Mouse (Mus musculus): ENCODE measurements around the gene Cabp4. TPM values are rescaled to one million over a fixed set of nuclear protein-coding genes. Genes with fewer than 3 reads are reported as not detected.

Gene Cabp4
- total and polyA plus RNA-seq, 3 experiments: 2.8 to 11.8 (median 6.4) TPM

DNA sequence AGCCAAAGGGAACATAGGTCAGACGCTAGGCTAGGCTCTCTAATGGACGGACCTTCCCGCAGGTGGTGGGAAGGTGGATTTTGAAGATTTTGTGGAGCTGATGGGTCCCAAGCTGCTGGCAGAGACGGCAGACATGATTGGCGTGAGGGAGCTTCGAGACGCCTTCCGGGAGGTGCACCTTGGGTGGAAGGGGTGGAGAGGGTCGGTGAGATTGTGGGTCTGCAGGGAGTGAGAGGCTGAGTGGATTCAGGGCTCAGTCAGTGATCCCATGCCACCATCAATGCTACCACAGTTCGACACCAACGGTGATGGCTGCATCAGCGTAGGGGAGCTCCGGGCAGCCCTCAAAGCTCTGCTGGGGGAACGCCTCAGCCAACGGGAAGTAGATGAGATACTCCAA lies 57.7 kb downstream of the Cabp4 start:
- Histone ChIP-seq H3K4me2 (ENCODE audit: insufficient read depth, low read depth, poor library complexity, severe bottlenecking) (no peak overlapping the region), H3K79me2 (replicated peaks; ENCODE audit: control insufficient read depth, extremely low read depth, insufficient read depth, poor library complexity, severe bottlenecking) (no peaks in the 10 kb centered on the region), H3K9me3 (replicated peaks; ENCODE audit: low read length) (no peaks in the 10 kb centered on the region), H3K27me3 (replicated peaks) (peaks cover 65% of the 10 kb centered on the region), H3K9ac (ENCODE audit: insufficient read depth, low read depth) (no peak overlapping the region), H3K4me3 (replicated peaks in 1 of 3; ENCODE audit: low read depth in 2 of 3, low read length in 2 of 3, poor library complexity in 1 of 3) (no peak overlapping the region), H3K4me1 (ENCODE audit: control insufficient read depth in 1 of 2, insufficient read depth in 2 of 2) (no peaks in the 10 kb centered on the region), H3K36me3 (replicated peaks in 1 of 2; ENCODE audit: control insufficient read depth in 1 of 2, insufficient read depth in 1 of 2, low read length in 1 of 2) (no peaks in the 10 kb centered on the region), H3K27ac (ENCODE audit: insufficient read depth, low read depth) (no peak overlapping the region)
- in situ Hi-C loops (cut with MboI; ENCODE audit: low pct_ligation_motif_present, low pct_unique_long_range_greater_than_20kb, low sequenced_read_pairs): loop anchor here (5.0 kb wide), 2 partner anchors 34 to 69 kb away; no protein-coding TSS in a partner anchor
- dilution Hi-C loops (cut with MboI; ENCODE audit: extremely low pct_ligation_motif_present, extremely low pct_unique_long_range_greater_than_20kb, low sequenced_read_pairs): no loop called here
- no peak for DNase-seq (ENCODE audit: extremely low read depth)
- TF ChIP-seq HCFC1 (IDR thresholded peaks at IDR 0.05; ENCODE audit: low read depth, low read length): no peak
- TF ChIP-seq MAFK (IDR thresholded peaks at IDR 0.05; ENCODE audit: insufficient replicate concordance, low read length): no peak
- no peak for TF ChIP-seq IRF4 (IDR thresholded peaks at IDR 0.05; ENCODE audit: low read depth, low read length)
- TF ChIP-seq MAZ (IDR thresholded peaks at IDR 0.05; ENCODE audit: low read depth, low read length): no peak
- TF ChIP-seq CHD2 (IDR thresholded peaks at IDR 0.05; ENCODE audit: low read length): no peak
- no peak for TF ChIP-seq ZC3H11A (IDR thresholded peaks at IDR 0.05; ENCODE audit: low read depth, low read length)
- no peak for TF ChIP-seq MYC (IDR thresholded peaks at IDR 0.05; ENCODE audit: low read depth, low read length)
- TF ChIP-seq NRF1 (IDR thresholded peaks at IDR 0.05; ENCODE audit: low read depth, low read length): no peak
- no peak for TF ChIP-seq PAX5 (IDR thresholded peaks at IDR 0.05; ENCODE audit: low read length)
- TF ChIP-seq MXI1 (IDR thresholded peaks at IDR 0.05; ENCODE audit: low read depth, low read length): no peak
- TF ChIP-seq ZKSCAN1 (IDR thresholded peaks at IDR 0.05; ENCODE audit: borderline replicate concordance, low read depth, low read length): no peak
- TF ChIP-seq USF1 (IDR thresholded peaks at IDR 0.05; ENCODE audit: low read depth, low read length): no peak
- no peak for TF ChIP-seq ZMIZ1 (IDR thresholded peaks at IDR 0.05; ENCODE audit: low read depth, low read length)
- TF ChIP-seq BHLHE40 (IDR thresholded peaks at IDR 0.05; ENCODE audit: low read depth, low read length): no peak
- no peak for TF ChIP-seq UBTF (IDR thresholded peaks at IDR 0.05; ENCODE audit: low read depth, low read length)
- TF ChIP-seq ETS1 (conservative IDR thresholded peaks at IDR 0.05; ENCODE audit: low read depth, low read length): no peak
- no peak for TF ChIP-seq CTCF (conservative IDR thresholded peaks at IDR 0.05 in 1 of 2, IDR thresholded peaks at IDR 0.05 in 1 of 2; ENCODE audit: low read depth in 2 of 2, low read length in 2 of 2)

Other genes with a start within 250 kb of the Cabp4 start
Only the 20 nearest of the 33 such genes appear.
- 183 TPM in 2 replicates for gene Ndufv1, start 131.2 kb downstream of the Cabp4 start, total RNA-seq (2012; rRNA removed)
- 119 TPM in 2 replicates for gene Ndufv1, start 131.2 kb downstream of the Cabp4 start, total RNA-seq (2014; rRNA removed)
- gene Ndufv1, start 131.2 kb downstream of the Cabp4 start, polyA plus RNA-seq (2012; ENCODE audit: insufficient read length, low read depth): 133 and 136 TPM in 2 replicates
- 529 and 544 TPM in 2 replicates for gene Gstp1, start 106.0 kb downstream of the Cabp4 start, total RNA-seq (2012; rRNA removed)
- gene Gstp1, start 106.0 kb downstream of the Cabp4 start, total RNA-seq (2014; rRNA removed): 333 and 343 TPM in 2 replicates
- 468 and 696 TPM in 2 replicates for gene Gstp1, start 106.0 kb downstream of the Cabp4 start, polyA plus RNA-seq (2012; ENCODE audit: insufficient read length, low read depth)
- 6.0 and 21.1 TPM in 2 replicates for gene Gstp2, start 98.0 kb downstream of the Cabp4 start, total RNA-seq (2012; rRNA removed)
- gene Gstp2, start 98.0 kb downstream of the Cabp4 start, total RNA-seq (2014; rRNA removed): not detected in 2 replicates
- 1.4 and 2.4 TPM in 2 replicates for gene Gstp2, start 98.0 kb downstream of the Cabp4 start, polyA plus RNA-seq (2012; ENCODE audit: insufficient read length, low read depth)
- 0.46 and 1.4 TPM in 2 replicates for gene Gstp3, start 84.5 kb downstream of the Cabp4 start, total RNA-seq (2012; rRNA removed)
- not detected in 2 replicates for gene Gstp3, start 84.5 kb downstream of the Cabp4 start, total RNA-seq (2014; rRNA removed)
- gene Gstp3, start 84.5 kb downstream of the Cabp4 start, polyA plus RNA-seq (2012; ENCODE audit: insufficient read length, low read depth): not detected in 2 replicates
- not detected in 2 replicates for gene Cabp2, start 62.5 kb downstream of the Cabp4 start, total RNA-seq (2012; rRNA removed)
- gene Cabp2, start 62.5 kb downstream of the Cabp4 start, total RNA-seq (2014; rRNA removed): not detected in 2 replicates
- not detected in 2 replicates for gene Cabp2, start 62.5 kb downstream of the Cabp4 start, polyA plus RNA-seq (2012; ENCODE audit: insufficient read length, low read depth)
- gene Cdk2ap2, start 46.9 kb downstream of the Cabp4 start, total RNA-seq (2012; rRNA removed): 69.5 and 90.3 TPM in 2 replicates
- gene Cdk2ap2, start 46.9 kb downstream of the Cabp4 start, total RNA-seq (2014; rRNA removed): 57.0 and 63.4 TPM in 2 replicates
- gene Cdk2ap2, start 46.9 kb downstream of the Cabp4 start, polyA plus RNA-seq (2012; ENCODE audit: insufficient read length, low read depth): 55.6 and 67.1 TPM in 2 replicates
- 43.8 and 46.1 TPM in 2 replicates for gene Pitpnm1, start 44.0 kb downstream of the Cabp4 start, total RNA-seq (2012; rRNA removed)
- gene Pitpnm1, start 44.0 kb downstream of the Cabp4 start, total RNA-seq (2014; rRNA removed): 14.8 and 15.9 TPM in 2 replicates
- gene Pitpnm1, start 44.0 kb downstream of the Cabp4 start, polyA plus RNA-seq (2012; ENCODE audit: insufficient read length, low read depth): 33.3 and 34.7 TPM in 2 replicates
- 37.5 and 39.7 TPM in 2 replicates for gene Aip, start 18.2 kb downstream of the Cabp4 start, total RNA-seq (2012; rRNA removed)
- 10.8 and 11.7 TPM in 2 replicates for gene Aip, start 18.2 kb downstream of the Cabp4 start, total RNA-seq (2014; rRNA removed)
- gene Aip, start 18.2 kb downstream of the Cabp4 start, polyA plus RNA-seq (2012; ENCODE audit: insufficient read length, low read depth): 64.8 and 87.9 TPM in 2 replicates
- 0.17 and 0.25 TPM in 2 replicates for gene Gpr152, start 4.2 kb downstream of the Cabp4 start, total RNA-seq (2012; rRNA removed)
- 0.05 TPM in 1 of 2 replicates, not detected in the other for gene Gpr152, start 4.2 kb downstream of the Cabp4 start, total RNA-seq (2014; rRNA removed)
- 0.71 and 0.82 TPM in 2 replicates for gene Gpr152, start 4.2 kb downstream of the Cabp4 start, polyA plus RNA-seq (2012; ENCODE audit: insufficient read length, low read depth)
- gene Coro1b, start 4.6 kb upstream of the Cabp4 start, total RNA-seq (2012; rRNA removed): 172 and 194 TPM in 2 replicates
- gene Coro1b, start 4.6 kb upstream of the Cabp4 start, total RNA-seq (2014; rRNA removed): 154 and 179 TPM in 2 replicates
- 265 and 293 TPM in 2 replicates for gene Coro1b, start 4.6 kb upstream of the Cabp4 start, polyA plus RNA-seq (2012; ENCODE audit: insufficient read length, low read depth)
- 438 and 452 TPM in 2 replicates for gene Ptprcap, start 9.6 kb upstream of the Cabp4 start, total RNA-seq (2012; rRNA removed)
- gene Ptprcap, start 9.6 kb upstream of the Cabp4 start, total RNA-seq (2014; rRNA removed): 380 and 447 TPM in 2 replicates
- gene Ptprcap, start 9.6 kb upstream of the Cabp4 start, polyA plus RNA-seq (2012; ENCODE audit: insufficient read length, low read depth): 296 and 343 TPM in 2 replicates
- 20.7 and 25.3 TPM in 2 replicates for gene Rps6kb2, start 19.3 kb upstream of the Cabp4 start, total RNA-seq (2012; rRNA removed)
- 9.7 and 12.0 TPM in 2 replicates for gene Rps6kb2, start 19.3 kb upstream of the Cabp4 start, total RNA-seq (2014; rRNA removed)
- gene Rps6kb2, start 19.3 kb upstream of the Cabp4 start, polyA plus RNA-seq (2012; ENCODE audit: insufficient read length, low read depth): 26.6 and 27.2 TPM in 2 replicates
- gene Carns1, start 31.4 kb upstream of the Cabp4 start, total RNA-seq (2012; rRNA removed): 3.4 and 4.0 TPM in 2 replicates
- 1.7 and 1.8 TPM in 2 replicates for gene Carns1, start 31.4 kb upstream of the Cabp4 start, total RNA-seq (2014; rRNA removed)
- 3.8 and 4.4 TPM in 2 replicates for gene Carns1, start 31.4 kb upstream of the Cabp4 start, polyA plus RNA-seq (2012; ENCODE audit: insufficient read length, low read depth)
- 46.3 and 57.8 TPM in 2 replicates for gene Tbc1d10c, start 47.3 kb upstream of the Cabp4 start, total RNA-seq (2012; rRNA removed)
- gene Tbc1d10c, start 47.3 kb upstream of the Cabp4 start, total RNA-seq (2014; rRNA removed): 43.5 and 51.5 TPM in 2 replicates
- gene Tbc1d10c, start 47.3 kb upstream of the Cabp4 start, polyA plus RNA-seq (2012; ENCODE audit: insufficient read length, low read depth): 57.4 and 58.5 TPM in 2 replicates
- 502 and 585 TPM in 2 replicates for gene Ppp1ca, start 48.0 kb upstream of the Cabp4 start, total RNA-seq (2012; rRNA removed)
- 635 and 651 TPM in 2 replicates for gene Ppp1ca, start 48.0 kb upstream of the Cabp4 start, total RNA-seq (2014; rRNA removed)
- 383 and 389 TPM in 2 replicates for gene Ppp1ca, start 48.0 kb upstream of the Cabp4 start, polyA plus RNA-seq (2012; ENCODE audit: insufficient read length, low read depth)
- 20.5 and 22.4 TPM in 2 replicates for gene Rad9a, start 57.6 kb upstream of the Cabp4 start, total RNA-seq (2012; rRNA removed)
- 11.5 and 14.3 TPM in 2 replicates for gene Rad9a, start 57.6 kb upstream of the Cabp4 start, total RNA-seq (2014; rRNA removed)
- 20.0 and 21.7 TPM in 2 replicates for gene Rad9a, start 57.6 kb upstream of the Cabp4 start, polyA plus RNA-seq (2012; ENCODE audit: insufficient read length, low read depth)
- gene Clcf1, start 70.2 kb upstream of the Cabp4 start, total RNA-seq (2012; rRNA removed): 0.29 and 1.0 TPM in 2 replicates
- 0.28 TPM in 1 of 2 replicates, not detected in the other for gene Clcf1, start 70.2 kb upstream of the Cabp4 start, total RNA-seq (2014; rRNA removed)
- gene Clcf1, start 70.2 kb upstream of the Cabp4 start, polyA plus RNA-seq (2012; ENCODE audit: insufficient read length, low read depth): 0.09 TPM in 1 of 2 replicates, not detected in the other
- gene AC109138.7, start 70.3 kb upstream of the Cabp4 start, total RNA-seq (2012; rRNA removed): not detected in 2 replicates
- gene AC109138.7, start 70.3 kb upstream of the Cabp4 start, total RNA-seq (2014; rRNA removed): not detected in 2 replicates
- not detected in 2 replicates for gene AC109138.7, start 70.3 kb upstream of the Cabp4 start, polyA plus RNA-seq (2012; ENCODE audit: insufficient read length, low read depth)
- gene Pold4, start 87.9 kb upstream of the Cabp4 start, total RNA-seq (2012; rRNA removed): 35.0 and 53.4 TPM in 2 replicates
- 61.5 and 76.4 TPM in 2 replicates for gene Pold4, start 87.9 kb upstream of the Cabp4 start, total RNA-seq (2014; rRNA removed)
- gene Pold4, start 87.9 kb upstream of the Cabp4 start, polyA plus RNA-seq (2012; ENCODE audit: insufficient read length, low read depth): 35.1 and 36.8 TPM in 2 replicates
- gene Ssh3, start 125.1 kb upstream of the Cabp4 start, total RNA-seq (2012; rRNA removed): 30.0 and 33.4 TPM in 2 replicates
- 5.6 and 6.9 TPM in 2 replicates for gene Ssh3, start 125.1 kb upstream of the Cabp4 start, total RNA-seq (2014; rRNA removed)
- 12.3 and 13.2 TPM in 2 replicates for gene Ssh3, start 125.1 kb upstream of the Cabp4 start, polyA plus RNA-seq (2012; ENCODE audit: insufficient read length, low read depth)

Data from CH12.LX (cell line).